In the genomic region with DNA sequence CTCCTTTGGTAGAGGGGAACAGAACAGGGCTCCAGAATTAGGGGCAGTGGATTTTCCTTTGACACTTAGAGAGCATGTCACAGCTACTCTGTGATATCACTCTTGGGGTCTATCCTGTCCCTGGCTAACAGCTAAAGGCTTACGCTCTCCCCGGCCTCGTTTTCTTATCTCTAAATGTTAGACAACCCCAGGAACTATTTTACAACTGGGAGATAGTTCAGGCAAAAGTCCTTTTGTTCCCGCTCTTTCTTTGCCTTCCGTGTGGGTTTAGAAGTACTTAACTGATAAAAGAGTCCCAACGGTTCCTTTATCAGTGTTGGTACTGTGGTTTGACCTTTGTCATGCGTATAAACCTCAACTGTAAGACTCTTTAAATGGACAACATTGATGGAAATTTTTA, we compare ENCODE assay signal across 29 mouse cellular contexts. TPM values are rescaled to one million over a fixed set of nuclear protein-coding genes. Genes with fewer than 3 reads are reported as not detected.
DNase-seq lines count a peak whose midpoint lies in the region; ATAC-seq and TF ChIP-seq lines count a peak whose summit lies in the region.
"Had no signal": no experiment of that assay in that cellular context is flagged by ENCODE, and none has a peak within 500 bp of the region (broad histone marks: within the 10 kb centered on the region; RNA-seq: fewer than 3 reads in every experiment).

No protein-coding gene starts in this region.

- 16% methylated on average over 7 of the region's 7 CpGs for WGBS in heart, embryonic 11.5 days (ENCODE audit: insufficient replicate concordance)
- 19% methylated on average over 7 of the region's 7 CpGs for WGBS in heart, postnatal 0 days
- 53% methylated on average over 7 of the region's 7 CpGs for WGBS in intestine, embryonic 16.5 days
- WGBS in liver, postnatal 0 days (ENCODE audit: insufficient replicate concordance), result 28% methylated on average over 7 of the region's 7 CpGs
- WGBS in forebrain, embryonic 12.5 days, result 92% methylated on average over 7 of the region's 7 CpGs

- no peaks in the 10 kb centered on the region for H3K27me3 ChIP-seq in heart, embryonic 11.5 days (ENCODE audit: control insufficient read depth, insufficient read depth, low read length)
- H3K27me3 ChIP-seq in heart, postnatal 0 days (ENCODE audit: control insufficient read depth, insufficient read depth, low read length), result no peaks in the 10 kb centered on the region
- H3K27me3 ChIP-seq in intestine, embryonic 16.5 days (replicated peaks; ENCODE audit: control insufficient read depth, insufficient read depth, low read length), result no peaks in the 10 kb centered on the region
- H3K27me3 ChIP-seq in liver, postnatal 0 days (ENCODE audit: insufficient read depth, low read length), result no peaks in the 10 kb centered on the region
- H3K27me3 ChIP-seq in forebrain, embryonic 12.5 days, result peaks cover 22% of the 10 kb centered on the region
- H3K27me3 ChIP-seq: embryonic facial prominence, embryonic 12.5 days; limb, embryonic 12.5 days; liver, embryonic 15.5 days; lung, embryonic 15.5 days had no signal

- no peak overlapping the region for H3K27ac ChIP-seq in heart, embryonic 11.5 days (ENCODE audit: low read depth, low read length)
- peak overlapping the region; percentile 26; the same call in 1 of the 2 replicates for H3K27ac ChIP-seq in heart, postnatal 0 days (ENCODE audit: low read depth)
- H3K27ac ChIP-seq in intestine, embryonic 16.5 days (ENCODE audit: low read length), result peak overlapping the region; percentile 74
- H3K27ac ChIP-seq in liver, postnatal 0 days (ENCODE audit: low read depth), result no peak overlapping the region
- no peak overlapping the region for H3K27ac ChIP-seq in forebrain, embryonic 12.5 days
- H3K27ac ChIP-seq: embryonic facial prominence, embryonic 12.5 days; forebrain, embryonic 10.5 days; gastrocnemius, adult 2 months; hindbrain, embryonic 12.5 days; hindbrain, postnatal 0 days; limb, embryonic 12.5 days; liver, embryonic 15.5 days; lung, embryonic 15.5 days had no signal

- 0 out of 2 replicates have a peak overlapping the region, but pooled peaks have one; percentile 22 for H3K9ac ChIP-seq in heart, embryonic 11.5 days (ENCODE audit: low read depth, low read length)
- no peak overlapping the region for H3K9ac ChIP-seq in heart, postnatal 0 days (replicated peaks; ENCODE audit: low read depth, low read length)
- H3K9ac ChIP-seq in intestine, embryonic 16.5 days (ENCODE audit: low read depth, low read length), result no peak overlapping the region
- H3K9ac ChIP-seq in liver, postnatal 0 days (replicated peaks), result no peak overlapping the region
- no peak overlapping the region for H3K9ac ChIP-seq in forebrain, embryonic 12.5 days
- H3K9ac ChIP-seq: embryonic facial prominence, embryonic 12.5 days; hindbrain, embryonic 12.5 days; limb, embryonic 12.5 days; liver, embryonic 15.5 days; lung, embryonic 15.5 days had no signal

- no peak for TF ChIP-seq EP300 in heart, postnatal 0 days (IDR thresholded peaks at IDR 0.05; ENCODE audit: low read depth)
- peak; percentile 43; the same call in 1 of the 2 replicates for TF ChIP-seq EP300 in liver, postnatal 0 days (IDR thresholded peaks at IDR 0.05; ENCODE audit: low read depth)

- no peaks in the 10 kb centered on the region for H3K36me3 ChIP-seq in heart, embryonic 11.5 days (ENCODE audit: control insufficient read depth, insufficient read depth, low read length)
- H3K36me3 ChIP-seq in heart, postnatal 0 days (replicated peaks; ENCODE audit: control insufficient read depth, insufficient read depth, low read length), result no peaks in the 10 kb centered on the region
- no peaks in the 10 kb centered on the region for H3K36me3 ChIP-seq in intestine, embryonic 16.5 days (ENCODE audit: control insufficient read depth, insufficient read depth, low read length)
- H3K36me3 ChIP-seq in liver, postnatal 0 days (replicated peaks; ENCODE audit: insufficient read depth, low read length), result no peaks in the 10 kb centered on the region
- H3K36me3 ChIP-seq in forebrain, embryonic 12.5 days (replicated peaks), result no peaks in the 10 kb centered on the region
- H3K36me3 ChIP-seq: embryonic facial prominence, embryonic 12.5 days; forebrain, embryonic 10.5 days; hindbrain, embryonic 12.5 days; limb, embryonic 12.5 days; liver, embryonic 15.5 days; lung, embryonic 15.5 days had no signal

- DNase-seq in heart, postnatal 4 days, result no peak
- DNase-seq in heart, postnatal 0 days (ENCODE audit: low spot score), result no peak
- no peak for DNase-seq in heart, postnatal 10 days
- DNase-seq in liver, postnatal 0 days, result no peak
- DNase-seq: adrenal gland, adult 2 months; cerebellum, adult 8-10 months; cerebellum, postnatal 36 days; gastrocnemius, adult 2 months; kidney, adult 11 months; kidney, postnatal 14 days; right cerebral cortex, adult 18-20 months; right cerebral cortex, postnatal 4 days; thymus, adult 2 months; thymus, postnatal 36 days had no signal

- peaks cover 20% of the 10 kb centered on the region for H3K4me1 ChIP-seq in heart, embryonic 11.5 days (ENCODE audit: control insufficient read depth, insufficient read depth, low read length)
- peaks cover 7% of the 10 kb centered on the region for H3K4me1 ChIP-seq in heart, postnatal 0 days (ENCODE audit: control insufficient read depth, insufficient read depth)
- H3K4me1 ChIP-seq in intestine, embryonic 16.5 days (ENCODE audit: control insufficient read depth, insufficient read depth, low read length), result 0 out of 2 replicates have a peak, but pooled peaks cover 3% of the 10 kb centered on the region
- 0 out of 2 replicates have a peak, but pooled peaks cover 8% of the 10 kb centered on the region for H3K4me1 ChIP-seq in liver, postnatal 0 days (ENCODE audit: insufficient read depth)
- peaks cover 5% of the 10 kb centered on the region for H3K4me1 ChIP-seq in forebrain, embryonic 12.5 days

- H3K9me3 ChIP-seq in heart, embryonic 11.5 days (replicated peaks; ENCODE audit: control insufficient read depth, low read length), result no peaks in the 10 kb centered on the region
- no peaks in the 10 kb centered on the region for H3K9me3 ChIP-seq in heart, postnatal 0 days (replicated peaks; ENCODE audit: control insufficient read depth, low read length)
- no peaks in the 10 kb centered on the region for H3K9me3 ChIP-seq in intestine, embryonic 16.5 days (ENCODE audit: control insufficient read depth, low read length)
- no peaks in the 10 kb centered on the region for H3K9me3 ChIP-seq in liver, postnatal 0 days (ENCODE audit: low read length)
- 0 out of 2 replicates have a peak, but pooled peaks cover under 1% of the 10 kb centered on the region for H3K9me3 ChIP-seq in forebrain, embryonic 12.5 days
- H3K9me3 ChIP-seq: hindbrain, embryonic 12.5 days; liver, embryonic 15.5 days; lung, embryonic 15.5 days had no signal

- intact Hi-C loops in heart, postnatal 10 days (cut with DNase I), result loop anchor here (5.0 kb wide), 1 partner anchor 104 kb away; no protein-coding TSS in a partner anchor

- TF ChIP-seq CTCF in heart, postnatal 0 days (IDR thresholded peaks at IDR 0.05; ENCODE audit: low read depth), result no peak
- TF ChIP-seq CTCF in liver, postnatal 0 days (IDR thresholded peaks at IDR 0.05; ENCODE audit: low read depth), result no peak

- no peak for ATAC-seq in heart, embryonic 11.5 days (replicated peaks; ENCODE audit: insufficient number of reproducible peaks, low FRiP score, low TSS enrichment)
- no peak for ATAC-seq in heart, postnatal 0 days (ENCODE audit: insufficient read depth, low read depth)
- peak; percentile 77 for ATAC-seq in intestine, embryonic 16.5 days
- no peak for ATAC-seq in liver, postnatal 0 days
- ATAC-seq in forebrain, embryonic 12.5 days (ENCODE audit: low FRiP score), result no peak
- ATAC-seq in erythroid progenitor cell, adult 5-6 weeks (replicated peaks; ENCODE audit: low FRiP score, poor library complexity, severe bottlenecking), result no peak
- ATAC-seq: activated CD4-positive, CD25-positive, alpha-beta regulatory T cell, adult 4 months; forebrain, embryonic 16.5 days; hindbrain, postnatal 0 days; midbrain, embryonic 16.5 days had no signal

- no peak overlapping the region for H3K4me3 ChIP-seq in heart, embryonic 11.5 days (ENCODE audit: low read depth, low read length)
- H3K4me3 ChIP-seq in heart, postnatal 0 days (ENCODE audit: low read depth, low read length), result no peak overlapping the region
- H3K4me3 ChIP-seq in intestine, embryonic 16.5 days (ENCODE audit: low read length), result no peak overlapping the region
- H3K4me3 ChIP-seq in liver, postnatal 0 days (ENCODE audit: low read depth, low read length), result no peak overlapping the region
- H3K4me3 ChIP-seq in forebrain, embryonic 12.5 days (replicated peaks), result no peak overlapping the region
- H3K4me3 ChIP-seq: embryonic facial prominence, embryonic 12.5 days; forebrain, embryonic 10.5 days; gastrocnemius, adult 2 months; hindbrain, embryonic 12.5 days; limb, embryonic 12.5 days; liver, embryonic 15.5 days; lung, embryonic 15.5 days had no signal

- no peak overlapping the region; the same call in 1 of the 2 replicates for H3K4me2 ChIP-seq in heart, embryonic 11.5 days
- no peak overlapping the region for H3K4me2 ChIP-seq in heart, postnatal 0 days (ENCODE audit: low read depth, low read length)
- no peak overlapping the region for H3K4me2 ChIP-seq in intestine, embryonic 16.5 days (ENCODE audit: low read depth, low read length)
- no peak overlapping the region for H3K4me2 ChIP-seq in liver, postnatal 0 days (ENCODE audit: low read depth, low read length)
- H3K4me2 ChIP-seq in forebrain, embryonic 12.5 days, result no peak overlapping the region
- H3K4me2 ChIP-seq: embryonic facial prominence, embryonic 12.5 days; hindbrain, embryonic 12.5 days; limb, embryonic 12.5 days; liver, embryonic 15.5 days; lung, embryonic 15.5 days; midbrain, embryonic 11.5 days had no signal

RNA-seq across cellular contexts. Expression of a gene that starts 15.1 kb away (rescaled TPM):
- polyA plus RNA-seq in heart, embryonic 11.5 days (2014; fragmentation: Nextera tagmentation; extraction: Ambion mirVana), result 44.0 and 47.1 TPM in 2 replicates
- total RNA-seq in heart, postnatal 4 days (2021), result 10 to 100 TPM; 24.8 to 25.5 TPM
- total RNA-seq in heart, postnatal 0 days (2014; rRNA removed; ENCODE audit: low replicate concordance), result 9.1 and 12.3 TPM in 2 replicates
- 35.9 and 37.6 TPM in 2 replicates for polyA plus RNA-seq in heart, postnatal 0 days (2015; fragmentation: Nextera tagmentation; extraction: Ambion mirVana)
- 10 to 100 TPM; 22.6 to 23.1 TPM for total RNA-seq in heart, postnatal 10 days (2021)
- 38.5 and 42.0 TPM in 2 replicates for polyA plus RNA-seq in intestine, embryonic 16.5 days (2015; fragmentation: Nextera tagmentation; extraction: Ambion mirVana)
- 10.1 and 11.8 TPM in 2 replicates for polyA plus RNA-seq in liver, postnatal 0 days (2015; fragmentation: Nextera tagmentation; extraction: Ambion mirVana)
- polyA plus RNA-seq in forebrain, embryonic 12.5 days (2016; fragmentation: Nextera tagmentation; extraction: Ambion mirVana), result 63.0 and 64.4 TPM in 2 replicates
- total RNA-seq in erythroid progenitor cell, adult 5-6 weeks (2015; ENCODE audit: low replicate concordance), result 27.0 and 27.7 TPM in 2 replicates
- 11.3 and 14.4 TPM in 2 replicates for total RNA-seq in erythroid progenitor cell, adult 5-6 weeks (2017; ENCODE audit: low replicate concordance)

RNA-seq across cellular contexts. Expression of a gene that starts 30.3 kb away (rescaled TPM):
- polyA plus RNA-seq in heart, embryonic 11.5 days (2014; fragmentation: Nextera tagmentation; extraction: Ambion mirVana), result 45.9 and 46.4 TPM in 2 replicates
- 10 to 100 TPM; 25.5 to 27.4 TPM for total RNA-seq in heart, postnatal 4 days (2021)
- total RNA-seq in heart, postnatal 0 days (2014; rRNA removed; ENCODE audit: low replicate concordance), result 16.1 and 48.3 TPM in 2 replicates
- 32.7 and 35.1 TPM in 2 replicates for polyA plus RNA-seq in heart, postnatal 0 days (2015; fragmentation: Nextera tagmentation; extraction: Ambion mirVana)
- total RNA-seq in heart, postnatal 10 days (2021), result 10 to 100 TPM; 23.8 to 25.8 TPM
- polyA plus RNA-seq in intestine, embryonic 16.5 days (2015; fragmentation: Nextera tagmentation; extraction: Ambion mirVana), result 47.2 and 51.7 TPM in 2 replicates
- polyA plus RNA-seq in liver, postnatal 0 days (2015; fragmentation: Nextera tagmentation; extraction: Ambion mirVana), result 20.9 and 22.9 TPM in 2 replicates
- polyA plus RNA-seq in forebrain, embryonic 12.5 days (2016; fragmentation: Nextera tagmentation; extraction: Ambion mirVana), result 50.7 and 50.8 TPM in 2 replicates
- total RNA-seq in erythroid progenitor cell, adult 5-6 weeks (2015; ENCODE audit: low replicate concordance), result 13.4 and 31.7 TPM in 2 replicates
- 9.5 and 26.3 TPM in 2 replicates for total RNA-seq in erythroid progenitor cell, adult 5-6 weeks (2017; ENCODE audit: low replicate concordance)

RNA-seq across cellular contexts. Expression of a gene that starts 34.7 kb away (rescaled TPM):
- polyA plus RNA-seq in heart, embryonic 11.5 days (2014; fragmentation: Nextera tagmentation; extraction: Ambion mirVana), result 5.3 and 5.8 TPM in 2 replicates
- total RNA-seq in heart, postnatal 4 days (2021), result 10 to 100 TPM; 33.2 to 35.2 TPM
- total RNA-seq in heart, postnatal 0 days (2014; rRNA removed; ENCODE audit: low replicate concordance), result 42.0 and 47.1 TPM in 2 replicates
- polyA plus RNA-seq in heart, postnatal 0 days (2015; fragmentation: Nextera tagmentation; extraction: Ambion mirVana), result 10.1 and 10.5 TPM in 2 replicates
- total RNA-seq in heart, postnatal 10 days (2021), result 10 to 100 TPM; 27.4 to 29.0 TPM
- 1.2 and 1.4 TPM in 2 replicates for polyA plus RNA-seq in intestine, embryonic 16.5 days (2015; fragmentation: Nextera tagmentation; extraction: Ambion mirVana)
- 0.47 and 0.70 TPM in 2 replicates for polyA plus RNA-seq in liver, postnatal 0 days (2015; fragmentation: Nextera tagmentation; extraction: Ambion mirVana)
- polyA plus RNA-seq in forebrain, embryonic 12.5 days (2016; fragmentation: Nextera tagmentation; extraction: Ambion mirVana), result 0.97 and 1.5 TPM in 2 replicates
- not detected in 2 replicates for total RNA-seq in erythroid progenitor cell, adult 5-6 weeks (2015; ENCODE audit: low replicate concordance)
- total RNA-seq in erythroid progenitor cell, adult 5-6 weeks (2017; ENCODE audit: low replicate concordance), result 0.39 TPM in 1 of 2 replicates, not detected in the other
- polyA plus RNA-seq: activated CD4-positive, CD25-positive, alpha-beta regulatory T cell, adult 4 months had no signal

Comparison
In these comparisons a context has a peak if more than half of its experiments do, and no peak if none do; other contexts are left out.
1. H3K27ac ChIP-seq: peak in heart, postnatal 0 days (single experiment) and intestine, embryonic 16.5 days (single experiment); none in heart, embryonic 11.5 days (single experiment), liver, postnatal 0 days (single experiment) and forebrain, embryonic 12.5 days (single experiment).